Mouse (Mus musculus): ENCODE results near the gene Sema4f. TPM values are rescaled to one million over a fixed set of nuclear protein-coding genes. Genes with fewer than 3 reads are reported as not detected.

Gene Sema4f
- polyA plus RNA-seq (2017; shearing (Covaris generic)) = 5.4 TPM

DNA sequence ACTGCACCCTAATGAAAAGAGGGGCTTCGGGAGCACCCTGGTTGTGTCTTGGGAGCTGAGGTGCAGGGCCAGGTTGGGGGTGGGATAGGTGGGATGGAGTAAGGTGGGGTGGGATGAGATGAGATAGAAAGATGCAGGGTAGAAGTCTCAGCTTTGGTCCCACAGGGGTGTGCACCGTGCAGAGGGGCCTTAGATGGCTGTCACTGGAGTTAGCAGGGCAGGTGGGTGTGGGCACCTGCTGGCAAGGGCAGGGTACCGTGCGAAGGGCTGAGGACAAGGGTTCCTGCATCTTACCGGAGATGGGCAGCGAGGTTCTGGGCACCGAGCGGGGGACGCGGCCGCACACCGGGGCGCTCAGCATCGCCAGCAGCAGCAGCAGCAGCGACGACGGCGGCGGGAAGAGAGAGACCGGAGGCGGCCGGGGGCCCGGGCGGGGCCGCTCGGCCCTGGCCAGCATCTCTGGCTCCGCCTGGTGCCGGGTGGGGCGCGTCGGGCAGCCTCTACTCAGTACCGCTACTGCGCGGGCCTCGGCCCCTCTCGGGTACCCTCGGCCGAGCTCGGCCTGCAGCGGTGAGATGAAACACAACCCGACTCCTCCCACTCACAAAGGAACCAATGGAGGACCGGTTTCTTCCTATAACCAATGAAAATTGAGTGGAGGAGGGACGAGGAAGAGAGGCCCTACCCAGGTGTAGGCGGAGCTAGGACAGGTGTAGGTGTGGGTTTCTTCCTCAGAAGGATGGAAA is at the start of gene Sema4f:
Gene Sema4f (minus strand): TSS at position 603 of the 746 bp plus-strand sequence.

DNA sequence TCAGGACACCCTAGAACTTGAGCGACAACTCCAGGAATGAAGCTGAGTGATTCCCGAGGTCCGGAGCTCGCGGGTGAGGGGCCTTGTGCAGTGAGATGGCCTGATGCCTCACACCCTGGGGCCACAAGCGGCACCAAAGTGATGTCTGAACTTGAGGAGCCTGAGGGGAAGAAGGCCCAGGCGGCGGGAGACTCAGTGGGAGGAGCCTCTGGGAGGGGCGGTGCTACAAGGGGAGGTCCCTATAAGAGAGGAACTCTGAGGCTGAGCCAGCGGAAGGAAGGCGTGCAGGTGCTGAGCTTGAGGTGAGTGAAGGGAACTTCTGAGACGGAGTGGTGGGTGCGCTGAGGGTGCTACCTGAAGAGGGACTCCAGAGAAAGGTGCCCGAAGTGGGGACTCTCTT is 7.1 kb upstream of the Sema4f start, which contains the start of gene M1ap:
Gene M1ap (plus strand): TSS at position 252 of the 400 bp plus-strand sequence.

Other genes starting within 250 kb of the Sema4f start
- 181 TPM for gene Pole4, start 234.4 kb downstream of the Sema4f start, polyA plus RNA-seq (2017; shearing (Covaris generic))
- 2.6 TPM for gene Hk2, start 165.3 kb downstream of the Sema4f start, polyA plus RNA-seq (2017; shearing (Covaris generic))
- gene M1ap, start 7.1 kb upstream of the Sema4f start, polyA plus RNA-seq (2017; shearing (Covaris generic)) = 1.6 TPM
- gene Dok1, start 93.7 kb upstream of the Sema4f start, polyA plus RNA-seq (2017; shearing (Covaris generic)) = 66.4 TPM
- gene Loxl3, start 94.4 kb upstream of the Sema4f start, polyA plus RNA-seq (2017; shearing (Covaris generic)) = 0.29 TPM
- 590 TPM for gene Aup1, start 114.8 kb upstream of the Sema4f start, polyA plus RNA-seq (2017; shearing (Covaris generic))
- 84.3 TPM for gene Htra2, start 115.5 kb upstream of the Sema4f start, polyA plus RNA-seq (2017; shearing (Covaris generic))
- gene Dqx1, start 118.1 kb upstream of the Sema4f start, polyA plus RNA-seq (2017; shearing (Covaris generic)) = 6.1 TPM
- gene Tlx2, start 130.5 kb upstream of the Sema4f start, polyA plus RNA-seq (2017; shearing (Covaris generic)) = not detected
- gene Pcgf1, start 138.1 kb upstream of the Sema4f start, polyA plus RNA-seq (2017; shearing (Covaris generic)) = 43.4 TPM
- not detected for gene Lbx2, start 146.6 kb upstream of the Sema4f start, polyA plus RNA-seq (2017; shearing (Covaris generic))
- gene Ccdc142, start 161.8 kb upstream of the Sema4f start, polyA plus RNA-seq (2017; shearing (Covaris generic)) = 5.7 TPM
- gene Gm42688, start 161.8 kb upstream of the Sema4f start, polyA plus RNA-seq (2017; shearing (Covaris generic)) = 9.1 TPM
- gene Mrpl53, start 169.3 kb upstream of the Sema4f start, polyA plus RNA-seq (2017; shearing (Covaris generic)) = 62.5 TPM
- gene Mogs, start 175.7 kb upstream of the Sema4f start, polyA plus RNA-seq (2017; shearing (Covaris generic)) = 3.6 TPM
- 85.1 TPM for gene Wbp1, start 181.8 kb upstream of the Sema4f start, polyA plus RNA-seq (2017; shearing (Covaris generic))
- 9.8 TPM for gene Ino80b, start 185.7 kb upstream of the Sema4f start, polyA plus RNA-seq (2017; shearing (Covaris generic))
- 0.79 TPM for gene Rtkn, start 195.7 kb upstream of the Sema4f start, polyA plus RNA-seq (2017; shearing (Covaris generic))
- gene Wdr54, start 216.6 kb upstream of the Sema4f start, polyA plus RNA-seq (2017; shearing (Covaris generic)) = 0.87 TPM
- not detected for gene 1700003E16Rik, start 216.6 kb upstream of the Sema4f start, polyA plus RNA-seq (2017; shearing (Covaris generic))
- gene Dctn1, start 226.2 kb upstream of the Sema4f start, polyA plus RNA-seq (2017; shearing (Covaris generic)) = 98.4 TPM